8 mouse cellular contexts compared by ENCODE assay signal in the genomic region with DNA sequence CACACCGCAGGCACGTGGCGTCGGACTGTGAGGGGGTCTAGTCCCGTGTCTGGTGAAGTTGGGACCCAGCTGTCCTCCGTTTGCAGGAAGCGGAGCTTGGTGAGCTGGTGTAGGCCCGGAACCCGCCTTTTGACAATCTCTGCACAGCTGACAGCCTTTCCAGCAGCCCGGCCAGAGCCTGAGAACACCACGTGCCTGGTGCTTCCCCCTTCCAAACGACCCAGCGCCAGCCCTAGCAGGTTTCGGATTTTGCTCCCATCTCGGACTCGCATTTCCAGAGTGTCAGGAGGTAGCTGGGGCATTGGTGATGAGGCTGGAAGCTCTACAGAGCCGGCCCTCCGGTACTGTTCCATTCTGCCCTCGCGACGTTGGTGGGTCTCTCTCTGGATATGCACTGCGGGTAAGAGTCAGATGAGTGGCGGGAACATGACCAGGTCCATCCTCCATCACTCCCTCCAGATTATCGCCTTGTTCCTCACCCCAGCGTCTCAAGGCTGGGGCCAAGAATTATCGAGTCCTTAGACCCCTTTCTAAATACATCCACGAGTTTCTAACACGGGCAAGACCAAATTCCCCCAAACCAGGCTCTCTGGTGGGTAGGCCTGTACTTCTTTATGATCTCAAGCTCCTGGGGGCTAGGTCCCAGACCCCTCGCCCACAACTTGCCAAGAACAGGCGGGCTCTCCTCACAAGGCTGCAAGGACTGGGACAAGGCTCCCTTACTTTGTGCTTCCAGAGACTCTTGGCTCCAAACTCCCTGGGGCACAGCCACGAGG. TPM values are rescaled to one million over a fixed set of nuclear protein-coding genes. Genes with fewer than 3 reads are reported as not detected.
DNase-seq lines count a peak whose midpoint lies in the region; ATAC-seq and TF ChIP-seq lines count a peak whose summit lies in the region.

No protein-coding gene starts in this region.

- no peaks in the 10 kb centered on the region for H3K9me3 ChIP-seq in lung, embryonic 16.5 days (ENCODE audit: control insufficient read depth, low read length)
- no peaks in the 10 kb centered on the region for H3K9me3 ChIP-seq in hindbrain, embryonic 11.5 days (ENCODE audit: control insufficient read depth, low read length)
- H3K9me3 ChIP-seq in limb, embryonic 14.5 days (ENCODE audit: control insufficient read depth, low read length): no peaks in the 10 kb centered on the region

- H3K27me3 ChIP-seq in lung, embryonic 16.5 days (ENCODE audit: control insufficient read depth, insufficient read depth, low read depth, low read length): no peaks in the 10 kb centered on the region
- no peaks in the 10 kb centered on the region for H3K27me3 ChIP-seq in hindbrain, embryonic 11.5 days (ENCODE audit: control insufficient read depth, insufficient read depth, low read length)
- H3K27me3 ChIP-seq in limb, embryonic 14.5 days (ENCODE audit: control insufficient read depth, insufficient read depth, low read length): 0 out of 2 replicates have a peak, but pooled peaks cover 5% of the 10 kb centered on the region
- H3K27me3 ChIP-seq in small intestine, adult 2 months (ENCODE audit: control insufficient read depth, insufficient read depth, low read length): no peaks in the 10 kb centered on the region

- peak overlapping the region; percentile 84 for H3K9ac ChIP-seq in lung, embryonic 16.5 days (ENCODE audit: low read length)
- H3K9ac ChIP-seq in hindbrain, embryonic 11.5 days (ENCODE audit: low read depth, low read length): peak overlapping the region; percentile 84
- H3K9ac ChIP-seq in limb, embryonic 14.5 days (ENCODE audit: low read depth, low read length, severe bottlenecking): peak overlapping the region; percentile 92

- peaks cover 19% of the 10 kb centered on the region for H3K4me1 ChIP-seq in lung, embryonic 16.5 days (replicated peaks; ENCODE audit: control insufficient read depth, insufficient read depth, low read length)
- peaks cover 9% of the 10 kb centered on the region for H3K4me1 ChIP-seq in hindbrain, embryonic 11.5 days (replicated peaks; ENCODE audit: control insufficient read depth, insufficient read depth, low read length)
- H3K4me1 ChIP-seq in limb, embryonic 14.5 days (ENCODE audit: control insufficient read depth, insufficient read depth, low read length): peaks cover 29% of the 10 kb centered on the region
- peaks cover 12% of the 10 kb centered on the region for H3K4me1 ChIP-seq in small intestine, adult 2 months (ENCODE audit: control insufficient read depth, insufficient read depth, insufficient read length, low read length)

- no peak for TF ChIP-seq POLR2A in limb, embryonic 14.5 days (IDR thresholded peaks at IDR 0.05; ENCODE audit: borderline replicate concordance, extremely low read depth, insufficient read depth, insufficient read length)
- no peak for TF ChIP-seq POLR2A in small intestine, adult 2 months (IDR thresholded peaks at IDR 0.05; ENCODE audit: low read depth, low read length)

- no peak for DNase-seq in lung, postnatal 4 days
- DNase-seq in hindbrain, embryonic 11.5 days (ENCODE audit: low spot score): no peak
- no peak for DNase-seq in limb, embryonic 14.5 days (ENCODE audit: low spot score)
- DNase-seq in embryo, embryonic 10.5 days (ENCODE audit: low spot score): no peak
- no peak for DNase-seq in adrenal gland, postnatal 25 days

- peak overlapping the region; percentile 95 for H3K4me2 ChIP-seq in lung, embryonic 16.5 days (ENCODE audit: low read depth, low read length)
- peak overlapping the region; percentile 93 for H3K4me2 ChIP-seq in hindbrain, embryonic 11.5 days (replicated peaks; ENCODE audit: low read depth, low read length)
- H3K4me2 ChIP-seq in limb, embryonic 14.5 days (replicated peaks; ENCODE audit: low read depth, low read length, severe bottlenecking): peak overlapping the region; percentile 71

- ATAC-seq in lung, embryonic 16.5 days (ENCODE audit: low read depth): 0 out of 2 replicates have a peak, but pooled peaks have one; percentile 2
- ATAC-seq in erythroid progenitor cell, adult 5-6 weeks (replicated peaks; ENCODE audit: low FRiP score, poor library complexity, severe bottlenecking): peak; percentile 56
- ATAC-seq in hindbrain, embryonic 11.5 days (ENCODE audit: low FRiP score): no peak; the same call in 1 of the 2 replicates
- ATAC-seq in limb, embryonic 14.5 days (ENCODE audit: low FRiP score, low read depth): no peak

- H3K27ac ChIP-seq in lung, embryonic 16.5 days (ENCODE audit: low read length): peak overlapping the region; percentile 50
- H3K27ac ChIP-seq in hindbrain, embryonic 11.5 days (ENCODE audit: low read depth, low read length): peak overlapping the region; percentile 68
- H3K27ac ChIP-seq in limb, embryonic 14.5 days (replicated peaks; ENCODE audit: low read depth, low read length): peak overlapping the region; percentile 52; the same call in 1 of the 2 replicates
- H3K27ac ChIP-seq in small intestine, adult 2 months (ENCODE audit: insufficient read depth, low read depth, low read length): peak overlapping the region; percentile 37; the same call in 1 of the 2 replicates

- H3K4me3 ChIP-seq in lung, embryonic 16.5 days (ENCODE audit: low read length): peak overlapping the region; percentile 64
- peak overlapping the region; percentile 73 for H3K4me3 ChIP-seq in hindbrain, embryonic 11.5 days (ENCODE audit: low read depth, low read length)
- H3K4me3 ChIP-seq in limb, embryonic 14.5 days (replicated peaks; ENCODE audit: low read length): peak overlapping the region; percentile 86
- peak overlapping the region; percentile 78 for H3K4me3 ChIP-seq in small intestine, adult 2 months (ENCODE audit: low read depth, low read length)

- no peak for TF ChIP-seq CTCF in small intestine, adult 2 months (IDR thresholded peaks at IDR 0.05; ENCODE audit: extremely low read depth, insufficient read length, insufficient replicate concordance, low read depth, low read length)

- peaks cover 9% of the 10 kb centered on the region; the same call in 1 of the 2 replicates for H3K36me3 ChIP-seq in lung, embryonic 16.5 days (ENCODE audit: control insufficient read depth, insufficient read depth, low read length)
- peaks cover 3% of the 10 kb centered on the region; the same call in 1 of the 2 replicates for H3K36me3 ChIP-seq in hindbrain, embryonic 11.5 days (ENCODE audit: control insufficient read depth, insufficient read depth, low read length)
- peaks cover 19% of the 10 kb centered on the region for H3K36me3 ChIP-seq in limb, embryonic 14.5 days (ENCODE audit: control insufficient read depth, insufficient read depth, low read length)
- H3K36me3 ChIP-seq in small intestine, adult 2 months (ENCODE audit: control insufficient read depth, insufficient read depth, low read length): peaks cover 9% of the 10 kb centered on the region

- 26% methylated on average over 31 of the region's 31 CpGs for WGBS in lung, embryonic 16.5 days
- 48% methylated on average over 31 of the region's 31 CpGs for WGBS in hindbrain, embryonic 11.5 days
- 39% methylated on average over 31 of the region's 31 CpGs for WGBS in limb, embryonic 14.5 days
- WGBS in small intestine, adult 2 months: 22% methylated on average over 31 of the region's 31 CpGs

RNA-seq across cellular contexts. Expression of a gene that starts 0.7 kb away (rescaled TPM):
- polyA plus RNA-seq in lung, embryonic 16.5 days (2015; fragmentation: Nextera tagmentation; extraction: Ambion mirVana): 80.5 and 85.0 TPM in 2 replicates
- total RNA-seq in erythroid progenitor cell, adult 5-6 weeks (2015; ENCODE audit: low replicate concordance): 2.9 and 9.7 TPM in 2 replicates
- total RNA-seq in erythroid progenitor cell, adult 5-6 weeks (2017; ENCODE audit: low replicate concordance): 5.0 and 22.6 TPM in 2 replicates
- 80.0 and 84.1 TPM in 2 replicates for polyA plus RNA-seq in hindbrain, embryonic 11.5 days (2014; fragmentation: Nextera tagmentation; extraction: Ambion mirVana)
- 59.3 and 67.5 TPM in 2 replicates for polyA plus RNA-seq in limb, embryonic 14.5 days (2012; rRNA removed)
- 69.8 and 76.2 TPM in 2 replicates for polyA plus RNA-seq in limb, embryonic 14.5 days (2014; fragmentation: Nextera tagmentation; extraction: Ambion mirVana)
- polyA plus RNA-seq in small intestine, adult 2 months (2012; rRNA removed): 25.4 and 48.7 TPM in 2 replicates
- 34.5 and 36.2 TPM in 2 replicates for total RNA-seq in adrenal gland, postnatal 25 days (2021)

RNA-seq across cellular contexts. Expression of a gene that starts 10.4 kb away (rescaled TPM):
- 137 and 156 TPM in 2 replicates for polyA plus RNA-seq in lung, embryonic 16.5 days (2015; fragmentation: Nextera tagmentation; extraction: Ambion mirVana)
- total RNA-seq in erythroid progenitor cell, adult 5-6 weeks (2015; ENCODE audit: low replicate concordance): 16.8 and 51.2 TPM in 2 replicates
- 18.4 and 33.0 TPM in 2 replicates for total RNA-seq in erythroid progenitor cell, adult 5-6 weeks (2017; ENCODE audit: low replicate concordance)
- 187 and 192 TPM in 2 replicates for polyA plus RNA-seq in hindbrain, embryonic 11.5 days (2014; fragmentation: Nextera tagmentation; extraction: Ambion mirVana)
- 64.2 and 70.1 TPM in 2 replicates for polyA plus RNA-seq in limb, embryonic 14.5 days (2012; rRNA removed)
- 99.1 and 101 TPM in 2 replicates for polyA plus RNA-seq in limb, embryonic 14.5 days (2014; fragmentation: Nextera tagmentation; extraction: Ambion mirVana)
- polyA plus RNA-seq in small intestine, adult 2 months (2012; rRNA removed): 35.0 and 69.5 TPM in 2 replicates
- total RNA-seq in adrenal gland, postnatal 25 days (2021): 108 and 120 TPM in 2 replicates

RNA-seq across cellular contexts. Expression of a gene that starts 12.8 kb away (rescaled TPM):
- polyA plus RNA-seq in lung, embryonic 16.5 days (2015; fragmentation: Nextera tagmentation; extraction: Ambion mirVana): 111 and 120 TPM in 2 replicates
- 6.5 and 28.5 TPM in 2 replicates for total RNA-seq in erythroid progenitor cell, adult 5-6 weeks (2015; ENCODE audit: low replicate concordance)
- total RNA-seq in erythroid progenitor cell, adult 5-6 weeks (2017; ENCODE audit: low replicate concordance): 7.2 TPM in 1 of 2 replicates, not detected in the other
- 83.7 TPM in 2 replicates for polyA plus RNA-seq in hindbrain, embryonic 11.5 days (2014; fragmentation: Nextera tagmentation; extraction: Ambion mirVana)
- 247 and 316 TPM in 2 replicates for polyA plus RNA-seq in limb, embryonic 14.5 days (2012; rRNA removed)
- polyA plus RNA-seq in limb, embryonic 14.5 days (2014; fragmentation: Nextera tagmentation; extraction: Ambion mirVana): 384 and 431 TPM in 2 replicates
- 24.8 and 28.6 TPM in 2 replicates for polyA plus RNA-seq in small intestine, adult 2 months (2012; rRNA removed)
- total RNA-seq in adrenal gland, postnatal 25 days (2021): 56.7 and 83.4 TPM in 2 replicates

RNA-seq across cellular contexts. Expression of a gene that starts 15.7 kb away (rescaled TPM):
- 6.9 and 8.4 TPM in 2 replicates for polyA plus RNA-seq in lung, embryonic 16.5 days (2015; fragmentation: Nextera tagmentation; extraction: Ambion mirVana)
- total RNA-seq in erythroid progenitor cell, adult 5-6 weeks (2015; ENCODE audit: low replicate concordance): not detected in 2 replicates
- total RNA-seq in erythroid progenitor cell, adult 5-6 weeks (2017; ENCODE audit: low replicate concordance): not detected in 2 replicates
- polyA plus RNA-seq in hindbrain, embryonic 11.5 days (2014; fragmentation: Nextera tagmentation; extraction: Ambion mirVana): 27.8 and 29.5 TPM in 2 replicates
- polyA plus RNA-seq in limb, embryonic 14.5 days (2012; rRNA removed): 34.2 and 43.6 TPM in 2 replicates
- polyA plus RNA-seq in limb, embryonic 14.5 days (2014; fragmentation: Nextera tagmentation; extraction: Ambion mirVana): 5.3 and 5.4 TPM in 2 replicates
- polyA plus RNA-seq in small intestine, adult 2 months (2012; rRNA removed): 1.7 and 2.0 TPM in 2 replicates
- total RNA-seq in adrenal gland, postnatal 25 days (2021): 46.3 and 49.8 TPM in 2 replicates

RNA-seq across cellular contexts. Expression of a gene that starts 18.3 kb away (rescaled TPM):
- not detected in 2 replicates for polyA plus RNA-seq in lung, embryonic 16.5 days (2015; fragmentation: Nextera tagmentation; extraction: Ambion mirVana)
- total RNA-seq in erythroid progenitor cell, adult 5-6 weeks (2015; ENCODE audit: low replicate concordance): not detected in 2 replicates
- not detected in 2 replicates for total RNA-seq in erythroid progenitor cell, adult 5-6 weeks (2017; ENCODE audit: low replicate concordance)
- polyA plus RNA-seq in hindbrain, embryonic 11.5 days (2014; fragmentation: Nextera tagmentation; extraction: Ambion mirVana): 0.68 and 0.93 TPM in 2 replicates
- 0.09 and 0.20 TPM in 2 replicates for polyA plus RNA-seq in limb, embryonic 14.5 days (2012; rRNA removed)
- 0.29 TPM in 1 of 2 replicates, not detected in the other for polyA plus RNA-seq in limb, embryonic 14.5 days (2014; fragmentation: Nextera tagmentation; extraction: Ambion mirVana)
- polyA plus RNA-seq in small intestine, adult 2 months (2012; rRNA removed): 0.09 TPM in 1 of 2 replicates, not detected in the other
- total RNA-seq in adrenal gland, postnatal 25 days (2021): not detected in 2 replicates

Comparison
In these comparisons a context has a peak if more than half of its experiments do, and no peak if none do; other contexts are left out.
1. ATAC-seq: peak in lung, embryonic 16.5 days (single experiment) and erythroid progenitor cell, adult 5-6 weeks (single experiment); none in hindbrain, embryonic 11.5 days (single experiment) and limb, embryonic 14.5 days (single experiment).
2. Peak in every context shown above with its lines, with median percentiles within 50 percentile points of each other: H3K27ac ChIP-seq, H3K4me2 ChIP-seq, H3K4me3 ChIP-seq and H3K9ac ChIP-seq.